Comparison of ENCODE assay signal across 18 mouse cellular contexts in the genomic region with DNA sequence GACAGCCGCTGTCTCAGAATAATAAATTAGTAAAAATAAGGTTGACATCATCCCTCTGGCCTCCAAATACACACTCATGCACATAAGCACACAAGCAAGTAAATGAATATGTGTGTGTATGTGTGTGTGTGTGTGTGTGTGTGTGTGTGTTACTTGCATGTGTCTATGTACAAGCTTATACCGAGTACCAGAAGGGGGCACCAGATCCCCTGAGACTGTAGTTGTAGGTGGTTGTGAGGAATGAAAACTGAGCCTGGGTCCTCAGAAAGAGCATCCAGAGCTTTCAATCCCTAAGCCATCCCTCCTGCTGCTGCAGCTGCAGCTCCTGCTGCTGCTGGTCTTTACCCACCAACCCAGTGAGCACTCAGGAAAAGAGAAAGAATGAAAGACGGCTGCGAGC.
DNase-seq lines count a peak whose midpoint lies in the region; ATAC-seq and TF ChIP-seq lines count a peak whose summit lies in the region.
"Had no signal": no experiment of that assay in that cellular context is flagged by ENCODE, and none has a peak within 500 bp of the region (broad histone marks: within the 10 kb centered on the region; RNA-seq: fewer than 3 reads in every experiment).

No protein-coding gene starts in this region.

- no peaks in the 10 kb centered on the region for H3K36me3 ChIP-seq in lung, embryonic 14.5 days (ENCODE audit: insufficient read depth)
- H3K36me3 ChIP-seq in MEL (ENCODE audit: control insufficient read depth in 1 of 2, insufficient read depth in 2 of 2, low read length in 2 of 2) = no peaks in the 10 kb centered on the region
- H3K36me3 ChIP-seq: heart, embryonic 13.5 days; limb, embryonic 12.5 days; liver, embryonic 13.5 days had no signal

- TF ChIP-seq RAD21 in MEL (IDR thresholded peaks at IDR 0.05; ENCODE audit: low read depth, low read length) = no peak

- no peak overlapping the region for H3K4me3 ChIP-seq in lung, embryonic 14.5 days (ENCODE audit: low read depth, low read length)
- H3K4me3 ChIP-seq in MEL (ENCODE audit: control insufficient read depth in 1 of 2, insufficient read depth in 1 of 2, low read depth in 2 of 2, low read length in 2 of 2) = no peak overlapping the region
- H3K4me3 ChIP-seq: gastrocnemius, adult 2 months; heart, embryonic 13.5 days; limb, embryonic 12.5 days; liver, embryonic 13.5 days had no signal

- intact Hi-C loops in heart, postnatal 10 days (cut with DNase I) = no loop called here

- TF ChIP-seq EP300 in MEL (IDR thresholded peaks at IDR 0.05; ENCODE audit: low read depth in 1 of 2, low read length in 2 of 2) = no peak

- no peaks in the 10 kb centered on the region for H3K79me2 ChIP-seq in MEL (ENCODE audit: control insufficient read depth, insufficient read depth, low read length, poor library complexity)

- WGBS in lung, embryonic 14.5 days = 95% methylated on average over 4 of the region's 4 CpGs

- no peak overlapping the region for H3K9ac ChIP-seq in lung, embryonic 14.5 days
- H3K9ac ChIP-seq in MEL (ENCODE audit: control insufficient read depth, low read depth, low read length, poor library complexity, severe bottlenecking) = no peak overlapping the region
- H3K9ac ChIP-seq: heart, embryonic 13.5 days; limb, embryonic 12.5 days; liver, embryonic 13.5 days had no signal

- no peak overlapping the region for H3K27ac ChIP-seq in lung, embryonic 14.5 days (ENCODE audit: low read depth)
- H3K27ac ChIP-seq in MEL (ENCODE audit: control insufficient read depth, low read depth, low read length) = no peak overlapping the region
- H3K27ac ChIP-seq: gastrocnemius, adult 2 months; heart, embryonic 13.5 days; limb, embryonic 12.5 days; liver, embryonic 13.5 days had no signal

- no peak for ATAC-seq in lung, embryonic 14.5 days (ENCODE audit: insufficient read depth)
- no peak for ATAC-seq in CD4-positive, CD25-positive, alpha-beta regulatory T cell, adult 4 months
- ATAC-seq: intestine, embryonic 16.5 days had no signal

- no peak overlapping the region for H3K4me2 ChIP-seq in lung, embryonic 14.5 days
- H3K4me2 ChIP-seq: heart, embryonic 13.5 days; limb, embryonic 12.5 days; liver, embryonic 13.5 days had no signal

- no peak for TF ChIP-seq POLR2A in MEL (IDR thresholded peaks at IDR 0.05; ENCODE audit: control insufficient read depth in 1 of 2, insufficient read depth in 1 of 2, low read depth in 1 of 2, low read length in 2 of 2, poor library complexity in 1 of 2)

- no peaks in the 10 kb centered on the region for H3K9me3 ChIP-seq in lung, embryonic 14.5 days (ENCODE audit: low read depth, low read length)
- no peaks in the 10 kb centered on the region for H3K9me3 ChIP-seq in MEL (replicated peaks; ENCODE audit: insufficient read depth, low read length)
- H3K9me3 ChIP-seq: heart, embryonic 13.5 days; limb, embryonic 12.5 days; liver, embryonic 13.5 days had no signal

- peak; percentile 40 for DNase-seq in heart, adult 11 months
- DNase-seq in heart, postnatal 10 days = no peak
- no peak for DNase-seq in lung, embryonic 14.5 days
- DNase-seq in lung, postnatal 14 days = no peak
- DNase-seq in 416B (ENCODE audit: low read depth) (peak; percentile 11), MEL (ENCODE audit: low read depth, low spot score) (peak; percentile 8)
- DNase-seq: B cell, adult 2 months; cerebellum, adult 18-20 months; cerebellum, postnatal 25 days; gastrocnemius, adult 2 months; heart, adult 18-20 months; heart, postnatal 36 days; liver, embryonic 13.5 days; thymus, postnatal 36 days had no signal

- TF ChIP-seq CTCF in lung, embryonic 14.5 days (IDR thresholded peaks at IDR 0.05; ENCODE audit: low read depth) = 0 out of 2 replicates have a peak, but pooled peaks have one; percentile 8
- TF ChIP-seq CTCF in MEL (IDR thresholded peaks at IDR 0.05 in 2 of 3, conservative IDR thresholded peaks at IDR 0.05 in 1 of 3; ENCODE audit: control insufficient read depth in 1 of 3, insufficient read depth in 1 of 3, low read depth in 2 of 3, low read length in 3 of 3, poor library complexity in 1 of 3, severe bottlenecking in 1 of 3) = peak in 1 of 3 experiments; percentile 23; a peak in 2 of 6 replicates

- no peaks in the 10 kb centered on the region for H3K27me3 ChIP-seq in lung, embryonic 14.5 days (ENCODE audit: insufficient read depth, low read length)
- H3K27me3 ChIP-seq in MEL (ENCODE audit: control insufficient read depth in 1 of 2, insufficient read depth in 2 of 2, low read length in 2 of 2) = peaks cover 0 to 2% of the 10 kb centered on the region in 2 experiments; a peak in 1 of 4 replicates
- H3K27me3 ChIP-seq: heart, embryonic 13.5 days; limb, embryonic 12.5 days; liver, embryonic 13.5 days had no signal

- no peaks in the 10 kb centered on the region for H3K4me1 ChIP-seq in lung, embryonic 14.5 days (ENCODE audit: insufficient read depth)
- no peaks in the 10 kb centered on the region for H3K4me1 ChIP-seq in MEL (ENCODE audit: control insufficient read depth in 1 of 2, insufficient read depth in 2 of 2, low read length in 2 of 2)
- H3K4me1 ChIP-seq: heart, embryonic 13.5 days; liver, embryonic 13.5 days had no signal

TF ChIP-seq in MEL, 35 proteins besides CTCF, POLR2A, EP300 and RAD21:
- TF ChIP-seq CHD1 (IDR thresholded peaks at IDR 0.05; ENCODE audit: low read depth, low read length) (no peak), GATA1 (IDR thresholded peaks at IDR 0.05; ENCODE audit: low read depth, low read length) (no peak)

Comparison
In these comparisons a context has a peak if more than half of its experiments do, and no peak if none do; other contexts are left out.
1. DNase-seq: peak in heart, adult 11 months (single experiment), 416B (single experiment) and MEL (single experiment); none in heart, postnatal 10 days (0 of 2), lung, embryonic 14.5 days (single experiment) and lung, postnatal 14 days (single experiment).